Mouse (Mus musculus) midbrain, postnatal 0 days (tissue): ENCODE results near the gene Fat3. TPM values are rescaled to one million over a fixed set of nuclear protein-coding genes. Genes with fewer than 3 reads are reported as not detected.
A peak's percentile ranks its signal among the peaks of the same experiment; 100 is the strongest.

ENCODE experiments used
- ATAC-seq: fragments of 200-750 bp; cut with Nextera tagmentation; 2 replicates; pipeline ENCODE4 v1.8.0; 2017; ENCODE audit warnings: moderate number of reproducible peaks, mild to moderate bottlenecking, moderate TSS enrichment, moderate library complexity; ENCODE audit not compliant: low FRiP score
- DNase-seq: peaks from one replicate; pipeline ENCODE4 v3.0.0-alpha.2; 2015; ENCODE audit warnings: low spot score
- H3K27ac ChIP-seq: fragments of 300-500 bp; sonication (generic); 2 replicates; pipeline ENCODE4 v1.5.1; 2014; ENCODE audit warnings: low read depth, mild to moderate bottlenecking, low read length, mixed read lengths
- H3K27me3 ChIP-seq: fragments of 300-500 bp; sonication (generic); 2 replicates; pipeline ENCODE4 v1.6.1; 2014; ENCODE audit warnings: low read length, control low read depth, mixed read lengths; ENCODE audit not compliant: insufficient read depth
- H3K36me3 ChIP-seq: fragments of 300-500 bp; sonication (generic); 2 replicates; pipeline ENCODE4 v1.6.1; 2014; ENCODE audit warnings: low read length, control low read depth, mixed read lengths; ENCODE audit not compliant: insufficient read depth
- H3K4me1 ChIP-seq: fragments of 300-500 bp; sonication (generic); 2 replicates; pipeline ENCODE4 v1.6.1; 2014; ENCODE audit warnings: mild to moderate bottlenecking, control low read depth, antibody characterized with exemption, low read length, mixed read lengths; ENCODE audit not compliant: insufficient read depth
- H3K4me2 ChIP-seq: fragments of 300-500 bp; sonication (generic); 2 replicates; pipeline ENCODE4 v1.6.1; 2014; ENCODE audit warnings: low read depth, mild to moderate bottlenecking, low read length, mixed read lengths; ENCODE audit not compliant: poor library complexity, severe bottlenecking
- H3K4me3 ChIP-seq: fragments of 300-500 bp; sonication (generic); 2 replicates; pipeline ENCODE4 v1.5.1; 2014; ENCODE audit warnings: low read depth, mild to moderate bottlenecking, low read length, moderate library complexity
- H3K9ac ChIP-seq: fragments of 300-500 bp; sonication (generic); replicated peaks from 2 replicates; pipeline ENCODE4 v1.6.1; 2014; ENCODE audit warnings: mild to moderate bottlenecking, low read length, moderate library complexity, mixed read lengths; ENCODE audit not compliant: poor library complexity, severe bottlenecking
- H3K9me3 ChIP-seq: fragments of 300-500 bp; sonication (generic); 2 replicates; pipeline ENCODE4 v1.6.1; 2016; ENCODE audit warnings: low read length, control low read depth
- CTCF ChIP-seq: IDR thresholded peaks from 2 replicates; pipeline ENCODE4 v1.5.1; 2016; ENCODE audit warnings: antibody characterized with exemption, mild to moderate bottlenecking
- WGBS: fragments of 180-500 bp; shearing (Covaris S2); extraction: QIAGEN DNeasy Blood & Tissue Kit; methylation state at CpG from one replicate; pipeline ENCODE4 v1.1.7; 2014; 5-methylcytosine and 5-hydroxymethylcytosine counted together
- polyA plus RNA-seq: library from polyadenylated mRNA; unstranded; fragments of >200 nt; fragmentation: Nextera tagmentation; extraction: Ambion mirVana; gene quantifications from 2 replicates; pipeline ENCODE4 v1.2.1, GENCODE M21; 2015
- total RNA-seq: library from RNA; depleted of rRNA; stranded (reverse); fragments of >200 nt; gene quantifications from 2 replicates; pipeline ENCODE4 v1.2.3, GENCODE M21; 2014

The Fat3 gene
- total and polyA plus RNA-seq, 2 experiments from 2014 or later = 7.6 to 63.7 TPM

GRCm38 (mm10) chr9:16461491-16461890 is 39.6 kb downstream of the Fat3 start:
- DNase-seq (no peak), ATAC-seq (no peak)
- 89% methylated on average over 3 of the region's 3 CpGs for WGBS
- Histone ChIP-seq H3K9ac (no peak overlapping the region), H3K4me1 (no peaks in the 10 kb centered on the region), H3K4me3 (no peak overlapping the region), H3K36me3 (no peaks in the 10 kb centered on the region), H3K27me3 (no peaks in the 10 kb centered on the region), H3K9me3 (no peaks in the 10 kb centered on the region), H3K27ac (no peak overlapping the region), H3K4me2 (no peak overlapping the region)
- TF ChIP-seq CTCF = no peak

GRCm38 (mm10) chr9:16460591-16460990 is 40.5 kb downstream of the Fat3 start:
- no peak for ATAC-seq
- H3K9me3 ChIP-seq = no peaks in the 10 kb centered on the region

GRCm38 (mm10) chr9:16441930-16442329 is 59.2 kb downstream of the Fat3 start:
- no peaks in the 10 kb centered on the region for H3K9me3 ChIP-seq
- H3K4me1 ChIP-seq = peaks cover 10% of the 10 kb centered on the region; the same call in 1 of the 2 replicates
- no peak overlapping the region for H3K4me3 ChIP-seq
- H3K27ac ChIP-seq = no peak overlapping the region
- TF ChIP-seq CTCF = no peak
- DNase-seq = no peak
- 59% methylated on average over 4 of the region's 4 CpGs for WGBS
- ATAC-seq = no peak
- H3K4me2 ChIP-seq = no peak overlapping the region
- H3K9ac ChIP-seq = no peak overlapping the region
- H3K36me3 ChIP-seq = no peaks in the 10 kb centered on the region
- H3K27me3 ChIP-seq = no peaks in the 10 kb centered on the region

More at GRCm38 (mm10) chr9:16460591-16460990, 40.5 kb downstream of the Fat3 start:
- Histone ChIP-seq H3K27me3 (no peaks in the 10 kb centered on the region), H3K27ac (no peak overlapping the region), H3K9ac (no peak overlapping the region), H3K4me1 (no peaks in the 10 kb centered on the region), H3K4me3 (no peak overlapping the region), H3K4me2 (no peak overlapping the region), H3K36me3 (no peaks in the 10 kb centered on the region)
- DNase-seq = no peak
- WGBS = 65% methylated on average over 2 of the region's 2 CpGs
- TF ChIP-seq CTCF = no peak

- H3K27ac ChIP-seq = peak overlapping the region; percentile 27
- 18% methylated on average over 6 of the region's 6 CpGs for WGBS
- H3K9ac ChIP-seq = no peak overlapping the region
- no peaks in the 10 kb centered on the region for H3K27me3 ChIP-seq
- H3K36me3 ChIP-seq = no peaks in the 10 kb centered on the region
- no peaks in the 10 kb centered on the region for H3K9me3 ChIP-seq
- no peak overlapping the region for H3K4me3 ChIP-seq
- no peak for TF ChIP-seq CTCF
- H3K4me1 ChIP-seq = peaks cover 10% of the 10 kb centered on the region; the same call in 1 of the 2 replicates
- H3K4me2 ChIP-seq = no peak overlapping the region
- ATAC-seq (no peak), DNase-seq (no peak)
Measured at GRCm38 (mm10) chr9:16440638-16441037, 60.4 kb downstream of the Fat3 start.

- H3K4me2 ChIP-seq = no peak overlapping the region
- no peak; the same call in 1 of the 2 replicates for ATAC-seq
Measured at GRCm38 (mm10) chr9:16439941-16440340, 61.1 kb downstream of the Fat3 start.

GRCm38 (mm10) chr9:16437805-16438204 is 63.3 kb downstream of the Fat3 start:
- Histone ChIP-seq H3K27me3 (no peaks in the 10 kb centered on the region), H3K9me3 (no peaks in the 10 kb centered on the region), H3K9ac (no peak overlapping the region), H3K36me3 (no peaks in the 10 kb centered on the region), H3K4me2 (no peak overlapping the region), H3K4me1 (peaks cover 13% of the 10 kb centered on the region; the same call in 1 of the 2 replicates), H3K27ac (no peak overlapping the region), H3K4me3 (no peak overlapping the region)
- no peak for ATAC-seq
- no peak for TF ChIP-seq CTCF
- WGBS = 9% methylated on average over 5 of the region's 5 CpGs
- DNase-seq = no peak

More at GRCm38 (mm10) chr9:16439941-16440340, 61.1 kb downstream of the Fat3 start:
- peak; percentile 17 for DNase-seq
- whole genome bisulfite sequencing = 26% methylated on average over 3 of the region's 3 CpGs
- Histone ChIP-seq H3K27me3 (no peaks in the 10 kb centered on the region), H3K4me1 (peaks cover 10% of the 10 kb centered on the region; the same call in 1 of the 2 replicates), H3K9ac (no peak overlapping the region), H3K36me3 (no peaks in the 10 kb centered on the region), H3K27ac (peak overlapping the region; percentile 59; the same call in 1 of the 2 replicates), H3K9me3 (no peaks in the 10 kb centered on the region), H3K4me3 (no peak overlapping the region)
- no peak for TF ChIP-seq CTCF
